Mouse (Mus musculus) T-helper 2 cell (primary cell): ENCODE results near the gene Pparg.

Experiments used
- in situ Hi-C: fragments of 300-600 bp; cut with MboI, MseI; formaldehyde crosslinking; loops from one replicate; pipeline ENCODE4 v1.15.1; 2025; ENCODE audit warnings: high pct_unique_total_duplicates

Pparg gene

DNA sequence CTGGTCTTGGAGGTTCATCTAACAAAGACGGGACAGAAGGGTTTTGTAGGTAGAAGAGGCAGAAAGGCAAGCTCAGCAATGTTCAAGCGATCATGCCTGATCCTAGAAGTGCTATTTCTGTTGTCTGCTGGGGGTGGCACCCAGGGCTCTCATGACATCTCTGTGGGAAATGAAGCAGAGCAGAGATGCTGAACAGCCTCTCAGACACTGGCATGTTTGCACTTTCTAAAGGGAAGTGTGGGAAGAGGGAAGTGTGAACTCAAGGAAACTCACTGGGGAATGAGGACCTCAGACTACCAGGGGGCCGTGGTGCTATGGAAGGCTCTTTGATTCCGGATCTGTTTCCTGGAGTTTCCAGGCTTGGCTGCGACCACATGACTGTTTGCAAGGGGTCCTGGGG is 144.2 kb downstream of the Pparg start:
- in situ Hi-C loops, result no loop called here

DNA sequence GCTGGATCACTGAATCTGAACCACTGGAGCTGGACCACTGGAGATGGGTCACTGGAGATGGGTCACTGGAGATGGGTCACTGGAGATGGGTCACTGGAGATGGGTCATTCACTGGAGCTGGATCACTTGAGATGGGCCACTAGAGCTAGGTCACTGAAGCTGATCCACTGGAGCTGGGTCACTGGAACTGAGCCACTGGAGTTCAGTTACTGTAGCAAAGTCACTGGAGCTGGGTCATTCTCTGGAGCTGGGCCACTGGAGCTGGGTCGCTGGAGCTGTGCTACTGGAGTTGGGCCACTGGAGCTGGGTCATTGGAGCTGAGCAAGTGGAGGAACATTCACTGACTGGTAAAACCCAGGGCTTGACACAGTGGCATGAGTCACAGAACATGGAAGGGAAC is 145.7 kb downstream of the Pparg start:
- in situ Hi-C loops, result no loop called here

DNA sequence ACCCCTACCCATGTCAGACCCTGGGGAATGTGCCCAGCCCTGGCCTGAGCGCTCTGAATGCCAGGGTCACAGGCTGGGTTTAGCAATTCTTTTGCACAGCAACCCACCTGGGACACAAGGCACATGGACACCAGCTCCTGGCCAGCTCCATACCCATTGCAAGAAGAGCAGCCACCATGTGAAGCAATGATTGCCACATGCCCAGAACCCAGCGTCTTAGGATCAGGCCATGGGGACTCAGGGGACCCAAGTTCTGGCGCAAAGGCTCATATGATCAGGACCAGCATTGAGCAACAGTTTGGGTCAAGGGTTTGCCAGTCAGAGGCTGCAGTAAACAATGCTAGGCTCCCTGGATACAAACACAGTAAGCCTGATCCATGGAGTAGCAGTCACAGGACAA is 150.7 kb downstream of the Pparg start:
- in situ Hi-C loops, result no loop called here

DNA sequence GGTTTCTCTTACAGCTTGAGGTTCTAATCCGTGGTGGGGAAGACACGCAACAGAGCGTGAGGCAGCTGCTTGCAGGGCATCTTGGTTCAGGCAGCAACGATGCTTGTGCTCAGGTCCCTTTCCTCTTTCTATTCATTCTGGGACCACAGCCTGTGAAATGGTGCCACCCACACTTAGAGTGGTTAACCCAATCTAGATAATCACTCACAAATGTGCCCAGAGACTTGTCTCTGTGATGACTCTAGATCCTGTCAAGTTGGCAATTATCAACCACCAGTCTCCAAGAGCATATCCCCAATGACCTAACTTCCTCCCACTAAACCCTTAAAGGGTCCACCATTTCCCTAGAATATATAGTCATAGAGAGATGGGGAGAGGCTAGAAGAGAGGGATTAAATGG is 152.5 kb downstream of the Pparg start:
- in situ Hi-C loops, result no loop called here

- in situ Hi-C loops, result no loop called here
Measured at GRCm38 (mm10) chr6:115517904-115518303, 157.2 kb downstream of the Pparg start.

DNA sequence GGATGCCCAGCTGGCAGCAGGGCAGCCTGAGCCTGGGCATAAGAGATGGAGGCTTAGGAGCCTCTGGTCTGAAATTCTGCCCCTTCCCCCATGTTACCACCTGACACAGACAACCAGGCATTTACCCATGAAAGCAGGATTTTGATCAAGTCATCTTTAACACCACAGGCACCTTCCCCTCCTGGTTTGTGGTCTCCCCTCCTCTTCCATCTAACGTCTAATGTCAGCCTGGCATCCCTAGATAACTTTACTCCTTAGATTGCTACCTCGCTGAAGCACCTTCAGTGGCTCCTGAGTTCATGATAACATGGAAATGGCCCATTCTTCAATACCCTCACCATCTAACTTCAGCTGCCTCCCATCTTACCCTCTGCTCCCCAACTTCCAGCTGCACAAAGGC is 157.6 kb downstream of the Pparg start:
- in situ Hi-C loops, result no loop called here

GRCm38 (mm10) chr6:115519275-115519699 is 158.5 kb downstream of the Pparg start:
- in situ Hi-C loops, result no loop called here

DNA sequence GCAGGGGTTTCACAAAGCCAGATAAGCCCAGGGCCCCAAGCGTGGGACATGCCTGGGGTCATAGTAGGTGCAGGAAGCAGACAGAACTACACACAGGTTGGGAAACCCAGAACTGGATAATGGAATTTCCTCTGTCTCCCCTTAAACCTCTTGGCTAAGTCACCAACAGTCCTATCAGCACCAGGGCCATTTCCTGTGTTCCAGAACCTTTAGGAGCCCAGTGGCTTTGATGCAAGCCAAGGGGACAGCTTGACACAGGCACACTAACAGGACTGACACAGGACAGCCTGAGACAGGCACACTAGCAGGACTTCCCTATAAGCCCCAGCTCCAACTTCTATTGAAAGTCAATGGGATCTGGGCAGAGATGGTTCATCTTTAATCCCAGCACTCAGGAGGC is 161.2 kb downstream of the Pparg start:
- in situ Hi-C loops, result loop anchor here (5.0 to 10.0 kb wide), 2 partner anchors 77 to 240 kb away; no protein-coding TSS in a partner anchor

- in situ Hi-C loops, result loop anchor here (5.0 to 10.0 kb wide), 2 partner anchors 78 to 240 kb away; no protein-coding TSS in a partner anchor
Measured at GRCm38 (mm10) chr6:115522691-115523146, 162.0 kb downstream of the Pparg start.

DNA sequence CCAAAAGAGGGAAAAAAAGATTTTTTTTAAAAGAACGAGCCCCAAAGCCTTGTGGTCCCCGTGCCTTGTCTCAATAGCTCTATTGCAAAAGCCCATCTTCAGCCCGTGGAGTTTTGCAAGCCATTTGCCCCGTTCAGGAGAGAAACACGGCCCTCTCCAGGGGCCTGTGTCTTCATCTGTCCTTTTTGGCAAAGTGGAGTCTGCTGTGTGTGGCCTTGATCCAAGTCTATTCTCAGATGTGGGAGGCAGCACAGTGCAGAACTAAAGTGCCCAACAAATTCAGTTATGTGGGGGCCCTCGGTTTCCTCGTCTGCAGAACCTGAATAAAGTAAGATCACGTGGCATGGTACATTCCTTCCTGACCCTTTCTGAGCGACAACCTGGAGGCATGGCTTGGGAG is 162.4 kb downstream of the Pparg start:
- in situ Hi-C loops, result loop anchor here (5.0 to 10.0 kb wide), 2 partner anchors 78 to 241 kb away; no protein-coding TSS in a partner anchor

GRCm38 (mm10) chr6:115524449-115524990 is 163.8 kb downstream of the Pparg start:
- in situ Hi-C loops, result loop anchor here (5.0 to 10.0 kb wide), 2 partner anchors 80 to 242 kb away; no protein-coding TSS in a partner anchor

- in situ Hi-C loops, result loop anchor here (10.0 kb wide), 1 partner anchor 83 kb away; no protein-coding TSS in a partner anchor
Measured at GRCm38 (mm10) chr6:115527418-115527817, 166.7 kb downstream of the Pparg start.

DNA sequence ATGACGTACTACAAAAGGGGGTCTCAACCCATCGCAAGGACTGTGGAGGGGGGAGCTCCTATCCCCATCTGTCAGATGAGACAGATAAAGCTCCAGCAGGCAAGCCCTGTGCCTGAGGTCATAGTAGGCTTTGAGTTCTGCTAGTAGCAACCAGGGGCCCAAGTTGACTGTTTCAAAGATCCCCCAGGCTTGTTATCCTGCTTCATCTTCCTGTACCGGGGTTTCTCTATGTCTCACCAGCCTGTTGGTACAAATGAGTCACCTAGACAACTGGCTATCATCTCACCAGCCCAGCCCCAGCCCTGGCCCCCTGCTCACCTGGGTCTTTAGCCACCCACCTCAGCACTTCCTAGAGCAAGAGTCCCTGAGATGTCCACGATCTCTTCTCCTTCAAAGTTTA is 167.6 kb downstream of the Pparg start:
- in situ Hi-C loops, result loop anchor here (10.0 kb wide), 1 partner anchor 84 kb away; no protein-coding TSS in a partner anchor

DNA sequence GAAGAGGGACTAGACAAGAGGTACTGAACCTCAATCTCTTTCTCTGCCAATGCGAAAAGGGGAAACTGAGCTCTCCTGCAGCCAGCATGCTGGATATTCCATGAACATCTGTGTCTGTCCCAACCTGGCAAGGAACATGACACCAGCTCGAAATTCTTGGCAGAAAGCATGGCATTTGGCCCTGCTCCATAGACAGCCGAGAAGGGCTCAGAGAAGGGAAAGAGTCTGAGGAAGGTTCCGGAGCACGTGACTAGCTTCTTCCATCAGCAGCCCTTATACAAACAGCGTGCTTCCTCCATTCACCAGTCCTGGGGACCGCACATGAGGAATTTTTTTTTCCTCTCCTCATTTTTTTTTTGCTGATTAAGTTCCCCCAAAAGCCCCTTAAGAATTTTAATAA is 173.9 kb downstream of the Pparg start:
- in situ Hi-C loops, result loop anchor here (10.0 kb wide), 2 partner anchors 170 to 310 kb away; partner anchors contain the start of genes Gm17482 and Pparg

DNA sequence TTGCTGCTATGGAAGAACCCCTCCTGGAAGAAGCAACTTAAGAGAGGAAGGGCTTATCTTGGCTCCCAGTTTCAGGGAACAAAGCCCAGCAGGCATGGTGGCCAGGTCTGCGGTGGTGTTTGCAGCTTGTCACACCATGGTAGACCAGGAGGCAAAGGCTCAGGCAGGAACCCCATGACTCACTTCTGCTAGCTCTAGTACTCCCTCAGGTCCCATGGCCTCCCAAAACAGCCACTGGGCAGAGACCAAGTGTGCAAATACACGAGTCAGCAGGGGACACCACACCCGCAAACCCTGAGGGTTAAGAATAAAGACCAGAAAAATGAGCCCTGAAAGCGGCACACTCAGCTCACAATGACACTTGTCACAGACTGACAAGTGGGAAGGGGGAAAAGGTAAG is 175.4 kb downstream of the Pparg start:
- in situ Hi-C loops, result loop anchor here (10.0 kb wide), 2 partner anchors 171 to 311 kb away; partner anchors contain the start of genes Gm17482 and Pparg

GRCm38 (mm10) chr6:115538645-115539429 is 178.1 kb downstream of the Pparg start:
- in situ Hi-C loops, result loop anchor here (10.0 kb wide), 2 partner anchors 174 to 314 kb away; partner anchors contain the start of genes Gm17482 and Pparg
